Mouse (Mus musculus): ENCODE data around the gene Pde5a. TPM values are rescaled to one million over a fixed set of nuclear protein-coding genes. Genes with fewer than 3 reads are reported as not detected.

Pde5a gene
- total RNA-seq, 2 experiments from 2014 or later: 1.6 to 1.9 TPM

DNA sequence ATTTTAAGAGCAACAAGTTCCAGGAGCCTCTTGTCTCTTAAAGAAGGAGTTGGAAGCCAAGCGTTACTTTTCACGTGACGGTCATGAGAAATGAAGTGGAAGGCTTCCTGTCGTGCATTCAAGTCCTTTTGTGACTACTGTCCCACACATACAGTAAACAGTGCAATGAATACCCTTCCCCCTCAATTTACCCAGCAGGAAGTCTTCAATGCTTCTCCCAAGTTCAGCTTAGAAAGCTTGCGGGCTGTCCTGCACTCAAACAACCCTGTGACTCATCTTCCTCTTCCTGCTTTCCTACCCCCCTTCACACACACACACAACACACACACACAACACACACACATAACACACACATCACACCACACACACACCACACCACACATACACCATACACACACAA lies 105.8 kb downstream of the Pde5a start:
- no peak for DNase-seq
- intact Hi-C loops (cut with DNase I): no loop called here

DNA sequence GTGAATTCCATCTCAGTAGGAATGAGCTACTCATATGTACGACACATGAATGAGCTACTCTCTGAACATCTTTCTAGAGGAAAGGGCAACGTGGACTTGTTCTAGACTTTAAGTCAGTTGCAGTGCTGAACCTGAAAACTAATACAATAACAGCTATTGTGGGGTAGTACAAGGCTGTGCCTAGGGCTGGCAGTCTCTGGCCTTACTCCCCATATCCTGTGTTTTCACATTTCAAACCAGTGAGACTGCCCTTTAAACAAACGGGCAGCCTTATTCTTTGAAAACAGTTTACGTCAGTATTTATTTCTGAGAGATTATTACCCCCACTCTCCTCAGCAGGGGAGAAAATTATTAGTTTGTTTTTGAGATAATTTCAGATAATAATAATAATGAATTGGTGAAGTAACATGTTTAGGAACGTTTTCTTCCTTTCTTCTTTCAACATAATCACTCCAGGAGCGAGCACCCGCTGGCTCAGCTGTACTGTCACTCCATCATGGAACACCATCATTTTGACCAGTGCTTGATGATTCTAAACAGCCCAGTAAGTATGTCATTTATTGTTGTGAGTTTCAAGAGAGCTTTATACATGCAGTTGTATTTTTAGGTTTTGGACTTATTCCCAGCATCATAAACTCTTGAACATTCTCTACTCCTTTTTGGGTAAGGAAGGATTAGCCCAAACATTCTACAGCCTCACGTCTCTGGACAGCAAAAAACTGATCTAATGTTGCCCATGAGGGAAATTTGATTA lies 106.5 kb downstream of the Pde5a start:
- DNase-seq: no peak
- intact Hi-C loops (cut with DNase I): no loop called here

DNA sequence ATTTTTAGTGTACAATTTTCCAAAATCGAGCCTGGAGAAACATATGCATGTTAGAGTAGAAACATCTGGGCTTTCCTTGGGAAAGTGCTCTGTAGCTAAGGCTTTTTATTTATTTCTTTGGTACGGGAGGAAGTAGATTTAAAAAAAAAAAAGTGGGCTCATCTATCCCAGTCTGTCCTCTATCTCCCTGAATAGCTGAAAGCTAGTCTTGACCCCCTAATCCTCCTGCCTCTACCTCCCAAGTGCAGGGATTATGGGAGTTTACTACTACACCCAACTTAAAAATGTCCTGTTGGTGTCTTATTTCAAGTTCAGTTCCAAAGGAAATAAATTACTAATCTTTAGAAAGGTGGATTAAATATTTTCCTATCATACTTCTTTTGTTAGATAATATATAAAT lies 108.9 kb downstream of the Pde5a start:
- intact Hi-C loops (cut with DNase I): no loop called here
- no peak for DNase-seq

DNA sequence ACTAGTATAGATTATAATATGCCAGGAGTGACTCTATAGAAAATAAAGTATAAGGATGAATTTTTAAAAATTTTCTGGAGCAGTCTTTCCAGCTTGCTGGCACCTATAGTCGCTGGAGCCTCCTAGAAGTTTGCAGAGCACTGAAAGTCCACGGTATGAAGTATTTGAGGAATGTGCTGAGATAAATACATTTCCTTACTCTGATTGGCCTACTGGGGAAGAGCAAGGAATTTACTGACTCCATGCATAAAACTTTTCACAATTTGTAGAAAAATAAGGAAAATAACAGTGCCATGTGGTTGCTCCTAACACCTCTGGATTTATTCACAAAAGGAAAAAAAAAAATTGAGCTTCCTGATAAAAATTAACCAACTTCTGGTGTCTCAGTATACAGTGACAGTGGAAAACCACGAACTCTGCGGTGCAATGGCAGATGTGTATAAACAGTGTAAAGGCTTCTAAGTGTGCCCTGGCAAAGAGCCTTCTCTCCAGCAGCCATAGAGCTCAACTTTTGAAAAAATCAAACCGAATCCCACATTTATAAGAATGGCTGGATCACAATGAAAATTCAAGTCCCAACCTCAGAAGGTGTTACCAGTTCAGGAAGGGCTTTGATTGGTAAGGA lies 119.8 kb downstream of the Pde5a start:
- no peak for DNase-seq
- intact Hi-C loops (cut with DNase I): no loop called here

DNA sequence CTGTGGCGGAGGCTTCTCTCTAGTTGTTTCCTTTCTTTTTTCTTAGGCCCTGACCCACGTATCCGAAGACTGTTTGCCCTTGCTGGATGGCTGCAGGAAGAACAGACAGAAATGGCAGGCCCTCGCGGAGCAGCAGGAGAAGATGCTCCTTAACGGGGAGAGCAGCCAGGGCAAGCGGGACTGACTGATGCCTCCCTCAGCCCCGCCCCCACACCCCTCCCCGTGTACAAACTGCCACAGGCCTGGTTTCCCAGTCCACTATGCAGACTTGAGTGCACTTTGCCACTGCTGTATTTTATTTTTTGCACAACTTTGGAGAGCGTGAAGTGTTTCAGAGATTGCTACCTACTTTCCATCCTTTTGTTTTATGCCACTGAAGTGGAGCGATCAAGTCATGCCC lies 126.4 kb downstream of the Pde5a start:
- no peak for DNase-seq
- intact Hi-C loops (cut with DNase I): no loop called here

DNA sequence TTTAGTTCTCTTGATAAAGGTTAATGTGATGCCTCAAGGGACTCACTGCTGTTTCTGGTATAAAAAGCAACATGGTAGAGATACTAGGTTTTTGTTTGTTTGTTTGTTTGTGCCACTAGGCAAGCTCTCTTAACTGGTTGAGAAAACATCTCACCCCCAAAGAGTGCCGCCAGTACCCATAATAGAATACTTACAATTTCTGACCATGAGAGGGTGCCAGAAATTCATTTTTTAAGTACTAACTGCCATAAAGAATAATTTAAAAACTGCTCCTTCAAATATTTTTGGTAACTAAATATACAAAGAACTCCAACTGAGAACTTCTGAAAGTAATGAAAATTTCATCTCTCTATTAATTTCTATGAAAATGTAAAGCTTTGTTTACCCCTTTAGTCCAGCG lies 131.1 kb downstream of the Pde5a start:
- intact Hi-C loops (cut with DNase I): no loop called here

DNA sequence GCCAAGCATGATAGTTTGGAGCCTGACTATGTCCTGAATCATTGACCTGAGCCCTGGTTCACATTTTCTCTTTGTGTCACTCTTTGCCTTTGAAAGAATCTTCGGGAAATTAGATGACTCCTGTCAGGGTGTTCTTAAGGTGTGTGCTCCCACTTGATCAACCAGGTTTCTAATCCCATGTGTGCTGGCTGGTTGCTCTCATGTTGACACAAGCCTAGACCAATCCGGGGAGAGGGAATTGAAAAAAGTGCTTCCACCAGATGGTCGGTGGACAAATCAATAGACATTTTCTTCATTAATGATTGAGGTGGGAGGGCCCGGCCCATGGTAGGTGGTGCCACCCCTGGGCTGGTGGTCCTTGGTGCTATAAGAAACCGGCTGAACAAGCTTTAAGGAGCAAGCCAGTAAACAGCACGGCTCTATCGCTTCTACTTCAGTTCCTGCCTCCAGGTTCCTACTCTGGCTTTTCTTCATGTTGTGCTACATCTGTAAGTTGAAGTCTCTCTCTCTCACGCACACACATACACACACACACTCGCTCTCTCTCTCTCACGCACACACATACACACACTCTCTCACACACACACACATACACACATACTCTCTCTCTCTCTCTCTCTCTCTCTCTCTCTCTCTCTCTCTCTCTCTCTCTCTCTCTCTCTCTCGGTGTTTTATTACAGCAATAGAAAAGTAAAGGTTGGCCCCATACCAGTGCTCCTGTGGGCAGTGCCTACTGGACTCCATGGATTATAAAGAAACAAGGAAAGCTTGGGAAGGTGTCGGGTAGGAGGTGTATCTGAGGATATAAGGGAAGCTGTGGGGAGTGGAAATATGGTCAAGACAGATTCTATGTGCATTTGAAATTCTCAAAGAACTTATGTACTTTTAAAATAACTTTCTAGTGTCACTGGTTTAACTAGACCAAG lies 132.1 kb downstream of the Pde5a start:
- DNase-seq: no peak
- intact Hi-C loops (cut with DNase I): no loop called here

More for the DNA sequence above, 131.1 kb downstream of the Pde5a start:
- no peak for DNase-seq

DNA sequence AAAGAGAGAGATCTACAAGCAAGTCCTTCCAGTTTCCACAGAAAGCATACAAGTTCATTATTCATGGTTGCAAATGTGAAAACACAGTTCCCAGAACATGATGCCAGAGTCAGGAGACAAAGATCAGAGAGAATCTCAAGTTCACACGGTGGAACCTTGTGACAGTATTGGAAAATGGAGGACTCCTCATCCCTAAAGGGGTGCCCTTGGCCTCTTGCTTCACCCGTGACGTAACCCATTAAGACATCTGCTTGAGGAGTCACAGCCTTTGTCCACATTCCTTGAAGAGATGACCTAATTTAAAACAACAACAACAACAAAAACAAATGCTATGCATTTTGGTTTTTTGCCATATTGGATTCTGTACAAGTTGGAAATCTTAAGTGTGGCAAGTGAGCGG lies 136.3 kb downstream of the Pde5a start:
- intact Hi-C loops (cut with DNase I): no loop called here
- DNase-seq: no peak

DNA sequence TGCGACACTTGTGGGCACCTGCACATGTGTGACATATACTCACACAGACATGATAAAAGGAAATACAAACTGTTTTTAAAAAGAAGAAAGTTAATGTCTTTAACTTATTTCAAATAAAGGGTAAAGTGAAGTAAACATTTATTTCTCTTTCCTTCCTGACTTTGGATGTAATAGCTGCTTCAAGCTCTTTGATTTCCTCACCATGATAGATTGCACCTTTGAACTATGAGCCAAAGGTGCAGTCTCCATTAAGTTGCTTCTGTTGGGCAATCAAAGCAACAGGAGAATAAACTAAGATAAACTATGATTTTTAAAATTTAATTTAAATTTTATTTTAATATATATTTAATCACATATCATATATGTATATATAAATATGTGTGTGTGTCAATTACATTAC lies 139.5 kb downstream of the Pde5a start:
- DNase-seq: no peak
- intact Hi-C loops (cut with DNase I): no loop called here

DNA sequence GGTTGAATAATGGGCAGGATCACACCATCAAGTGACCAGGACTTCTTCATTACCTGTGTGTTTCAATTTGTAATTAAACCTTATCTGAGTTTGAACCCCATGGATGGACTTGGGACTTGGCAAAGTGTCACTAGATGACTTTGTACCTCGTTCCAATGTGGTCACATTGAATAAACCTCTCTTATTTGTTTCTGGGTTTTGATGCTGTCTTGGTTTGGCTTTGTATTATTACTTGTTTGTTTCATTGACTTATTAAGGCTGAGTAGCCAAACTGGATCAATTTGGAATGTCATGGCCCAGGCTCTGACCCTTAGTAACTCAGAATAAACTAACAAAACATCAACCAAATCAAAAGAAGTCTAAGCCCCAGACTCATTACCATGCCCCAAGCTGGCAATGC lies 142.8 kb downstream of the Pde5a start:
- DNase-seq: no peak

DNA sequence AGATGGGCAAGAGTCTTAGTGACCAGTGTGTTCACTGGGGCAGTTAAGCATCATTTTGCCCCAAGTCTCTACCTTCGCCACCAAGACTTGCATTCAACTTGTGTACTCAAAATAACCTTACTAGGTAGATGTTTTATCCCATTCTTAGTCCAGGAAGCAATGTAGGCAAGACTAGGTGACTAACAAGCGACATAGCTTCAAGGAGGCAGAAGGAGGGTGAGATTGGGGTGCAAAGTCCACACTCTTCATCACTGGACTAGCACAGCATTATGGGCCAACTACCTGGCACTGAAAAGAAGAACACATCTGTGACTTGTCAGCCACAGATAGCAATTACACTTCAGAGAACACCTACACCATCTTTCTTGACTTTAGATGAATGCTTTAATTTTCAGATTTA lies 148.1 kb downstream of the Pde5a start:
- intact Hi-C loops (cut with DNase I): no loop called here

More for the DNA sequence above, 142.8 kb downstream of the Pde5a start:
- intact Hi-C loops (cut with DNase I): no loop called here

DNA sequence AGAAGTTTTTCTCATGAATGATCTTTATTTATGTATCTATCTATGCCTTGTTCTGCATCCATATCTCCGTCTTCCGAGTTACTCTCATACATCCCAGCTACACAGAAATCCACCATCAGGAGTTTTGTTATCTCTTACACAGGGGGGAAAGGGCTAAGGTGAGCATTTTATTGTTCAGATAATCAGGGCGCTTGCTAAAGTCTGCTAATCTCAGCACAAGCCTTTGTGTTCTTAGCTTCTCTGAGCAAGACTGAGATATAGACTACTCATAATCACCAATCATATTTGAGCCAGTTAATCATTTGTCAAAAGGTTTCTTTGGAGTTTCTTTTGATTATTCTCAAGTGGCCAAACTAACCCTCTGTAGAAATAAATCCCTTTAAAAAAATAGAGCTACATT lies 148.8 kb downstream of the Pde5a start:
- no peak for DNase-seq
- intact Hi-C loops (cut with DNase I): no loop called here

More for the DNA sequence above, 148.1 kb downstream of the Pde5a start:
- DNase-seq: no peak

DNA sequence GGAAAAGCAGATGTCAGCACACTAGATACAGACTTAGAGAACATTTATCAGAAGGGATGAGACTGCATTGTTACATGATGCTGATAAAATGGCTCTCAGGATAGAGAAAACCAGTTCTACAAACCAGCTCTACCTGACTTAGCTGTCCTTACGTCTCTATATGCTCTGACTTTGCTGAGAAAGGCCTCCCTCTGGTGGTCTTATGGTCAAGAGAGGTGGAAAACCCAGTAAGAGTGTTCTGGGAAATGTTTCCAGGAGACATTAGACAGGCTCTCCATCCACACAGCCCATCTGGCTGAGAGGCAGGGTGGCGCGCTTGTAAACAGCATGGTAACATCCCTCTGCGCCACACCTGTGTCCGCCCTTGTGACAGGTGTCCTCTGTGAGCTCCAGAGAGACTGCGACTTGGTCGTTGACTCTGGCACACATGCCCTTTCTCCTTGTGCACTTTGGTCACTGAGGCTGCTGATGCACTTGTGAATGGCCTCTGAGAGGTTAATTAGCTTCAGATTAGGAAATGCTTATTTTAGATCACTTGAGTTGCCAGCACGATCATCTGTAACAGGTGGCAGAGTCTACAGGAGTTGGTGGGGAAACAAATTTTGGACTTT lies 150.1 kb downstream of the Pde5a start:
- DNase-seq: no peak
- intact Hi-C loops (cut with DNase I): no loop called here

DNA sequence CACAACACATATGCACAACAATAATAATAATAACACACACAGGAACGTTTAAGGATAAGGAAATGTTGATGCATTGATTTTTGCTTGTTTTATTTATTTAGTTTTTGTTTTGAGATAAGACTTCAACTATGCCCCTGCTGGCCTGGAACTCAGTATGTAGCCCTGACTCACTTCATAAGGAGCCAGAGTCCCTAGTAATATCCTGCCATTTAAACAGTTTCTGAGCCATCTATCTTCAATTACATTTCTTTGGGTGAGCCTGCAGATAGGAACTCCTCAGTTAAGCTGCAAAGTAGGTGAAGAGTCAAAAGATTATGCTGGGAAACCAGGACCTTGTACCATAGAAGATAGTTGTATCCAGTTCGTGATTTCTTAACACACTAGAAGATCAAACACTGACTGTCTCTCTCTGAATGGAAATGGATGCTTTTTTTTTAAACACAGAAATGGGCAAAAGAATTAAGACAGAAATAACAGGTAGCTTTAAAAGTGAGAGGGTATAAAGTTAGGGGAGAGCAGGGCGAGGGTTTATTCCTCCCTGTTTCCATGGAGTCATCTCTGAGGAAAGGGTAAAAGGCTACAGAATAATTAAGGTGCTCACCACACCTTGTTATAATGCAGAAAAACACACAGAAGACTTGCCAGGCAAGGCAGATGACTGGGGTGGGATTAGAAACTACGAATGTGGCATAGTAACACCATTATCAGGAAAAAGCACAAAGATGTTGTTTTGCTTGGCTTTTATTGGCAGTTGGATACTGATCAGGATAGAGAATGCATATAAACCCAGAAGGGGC lies 159.0 kb downstream of the Pde5a start:
- intact Hi-C loops (cut with DNase I): no loop called here

DNA sequence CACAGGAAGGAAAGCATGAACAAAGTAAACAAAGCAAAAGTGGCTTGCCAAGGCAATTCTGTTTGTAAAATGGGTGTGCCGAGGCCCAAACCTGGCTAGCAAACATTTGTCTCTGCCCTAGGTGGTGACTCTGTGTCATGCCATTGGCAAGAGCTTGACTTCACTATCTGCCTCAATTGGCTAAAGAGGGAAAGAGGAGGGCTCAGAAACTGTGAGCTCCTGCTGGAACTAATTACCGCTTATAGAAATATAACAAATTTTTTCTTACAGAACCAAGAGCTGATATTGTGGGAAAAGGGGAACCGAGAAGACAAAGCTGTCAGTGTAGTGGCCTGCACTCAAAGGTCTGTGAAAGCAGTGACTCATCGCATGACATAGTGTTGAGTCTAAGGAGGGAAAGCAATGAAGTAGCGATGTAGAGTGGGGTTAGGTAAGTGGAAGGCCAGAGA lies 159.6 kb downstream of the Pde5a start:
- DNase-seq: no peak
- intact Hi-C loops (cut with DNase I): no loop called here

More for the DNA sequence above, 159.0 kb downstream of the Pde5a start:
- DNase-seq: no peak

DNA sequence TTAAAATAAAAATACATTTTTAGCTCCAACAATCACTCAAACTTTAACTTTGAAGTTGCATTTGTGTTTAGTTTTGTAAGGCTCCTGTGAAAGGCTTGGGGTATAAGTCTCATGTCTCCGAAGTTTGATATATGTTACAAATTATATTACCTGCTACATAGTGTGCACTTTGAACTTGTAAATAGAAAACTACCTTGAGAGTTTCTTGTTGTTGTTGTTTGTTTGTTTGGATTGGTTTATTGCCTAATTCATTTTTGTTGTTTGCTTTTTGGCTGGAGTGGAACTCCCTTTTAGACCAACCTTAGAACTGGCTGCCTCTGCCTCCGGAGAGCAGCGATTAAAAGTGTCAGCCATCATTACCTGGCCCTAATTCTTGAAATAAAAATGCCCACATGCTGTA lies 166.0 kb downstream of the Pde5a start, which contains the start of gene Fabp2:
Fabp2 (plus strand) TSS at position 301 of the 400 bp plus-strand sequence.
- DNase-seq: no peak
- intact Hi-C loops (cut with DNase I): no loop called here

DNA sequence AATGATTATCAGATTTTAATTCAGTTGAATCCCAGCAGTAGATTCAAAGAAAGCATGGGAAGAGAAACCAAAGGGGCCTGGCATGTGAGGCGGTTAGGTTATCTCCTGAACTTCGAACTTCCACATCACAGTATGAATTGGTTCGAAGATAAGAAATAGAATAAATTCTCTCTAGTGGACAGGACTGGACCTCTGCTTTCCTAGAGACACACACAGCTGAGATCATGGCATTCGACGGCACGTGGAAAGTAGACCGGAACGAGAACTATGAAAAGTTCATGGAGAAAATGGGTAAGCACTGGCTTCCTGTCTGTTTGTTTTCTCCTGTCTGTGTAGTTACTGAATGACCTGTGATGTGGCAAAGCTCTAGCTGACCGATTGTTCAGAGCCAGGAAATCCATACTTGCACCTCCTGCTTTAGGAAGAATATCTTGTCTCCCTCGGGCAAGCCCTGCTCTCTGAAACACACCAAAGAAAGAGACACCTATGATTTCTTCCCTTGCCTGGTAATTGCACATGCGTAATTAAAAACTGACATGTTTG lies 166.5 kb downstream of the Pde5a start:
- no peak for DNase-seq
- intact Hi-C loops (cut with DNase I): no loop called here

DNA sequence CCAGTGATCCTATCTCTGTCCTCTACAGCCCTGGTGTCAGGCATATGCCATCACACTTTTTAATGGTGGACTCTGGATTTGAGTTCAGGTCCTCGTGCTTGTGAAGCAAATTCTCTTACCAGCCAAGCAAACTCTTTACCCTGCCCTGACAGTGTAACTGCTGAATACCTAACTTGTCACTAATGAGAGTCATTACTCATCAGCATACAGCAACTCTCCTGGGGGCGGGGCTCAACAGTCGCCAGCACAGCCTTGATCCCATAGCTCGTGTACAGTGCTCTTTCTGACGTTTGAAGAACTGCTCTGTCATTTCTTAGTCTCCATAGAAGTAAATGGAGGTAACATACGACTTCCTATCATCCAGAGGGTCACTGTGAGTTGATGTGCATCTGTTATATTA lies 169.5 kb downstream of the Pde5a start:
- no peak for DNase-seq
- intact Hi-C loops (cut with DNase I): no loop called here

DNA sequence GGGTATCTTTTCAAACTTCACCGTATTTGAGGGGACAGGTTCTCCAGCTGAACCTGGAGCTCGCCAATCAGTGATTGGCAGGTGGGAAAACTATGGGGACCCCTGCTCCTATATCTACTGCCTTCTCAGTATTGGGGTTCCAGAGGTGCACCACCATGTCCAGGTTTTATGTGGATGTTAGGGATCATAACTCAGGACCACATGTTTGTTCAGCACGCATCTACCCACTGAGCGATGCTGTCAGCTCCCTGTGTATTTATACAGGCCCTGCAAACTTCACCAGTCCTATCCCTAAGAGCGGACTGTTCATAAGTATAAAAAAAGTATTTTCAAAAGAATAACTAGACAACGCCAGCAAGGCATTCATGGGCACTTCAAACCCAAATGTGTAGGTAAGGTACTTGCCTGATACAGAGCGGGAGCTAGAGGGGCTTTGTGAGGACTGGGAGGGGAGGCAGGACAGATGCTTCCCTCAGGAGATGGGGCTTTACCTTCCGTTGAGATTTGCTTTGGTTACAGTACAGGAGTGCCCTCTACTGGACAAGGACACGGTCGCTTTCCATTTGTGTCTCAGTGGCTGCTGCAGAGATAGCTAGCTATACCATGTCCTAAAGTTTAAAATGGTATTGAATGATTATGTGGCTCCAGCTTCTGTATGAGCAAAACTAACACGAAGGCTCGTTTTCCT lies 175.1 kb downstream of the Pde5a start:
- DNase-seq: no peak
- intact Hi-C loops (cut with DNase I): loop anchor here (2.0 to 10.0 kb wide), 3 partner anchors 169 to 599 kb away; no protein-coding TSS in a partner anchor
